Mouse (Mus musculus) ovary, adult 10 weeks (tissue): ENCODE data around the gene Gm2174. TPM values are rescaled to one million over a fixed set of nuclear protein-coding genes. Genes with fewer than 3 reads are reported as not detected.

Experiments used
- polyA plus RNA-seq: library from polyadenylated mRNA; stranded (reverse); fragments of 350-450 nt; fragmentation: Illumina TruSeq; extraction: RNeasy Lipid Tissue Mini Kit (QIAGEN cat#74804); gene quantifications from one replicate; pipeline ENCODE4 v1.2.3, GENCODE M21; 2014

The Gm2174 gene
- not detected for polyA plus RNA-seq

GRCm38 (mm10) chrX:56447524-56448015, at the start of gene Gm2174:
Gm2174 (plus strand) TSS chrX:56447965.

GRCm38 (mm10) chrX:56454671-56455371, 7.1 kb downstream of the Gm2174 start, which contains the start of gene Ints6l:
Ints6l (plus strand) TSS chrX:56454857.

Other genes with a start within 250 kb of the Gm2174 start
- gene Gm773, start 235.1 kb upstream of the Gm2174 start, polyA plus RNA-seq, result not detected
- gene Zfp449, start 101.6 kb upstream of the Gm2174 start, polyA plus RNA-seq, result 41.1 TPM
- 3.6 TPM for gene Smim10l2a, start 73.4 kb upstream of the Gm2174 start, polyA plus RNA-seq
- 65.3 TPM for gene Ints6l, start 6.9 kb downstream of the Gm2174 start, polyA plus RNA-seq
- gene Gm10477, start 76.8 kb downstream of the Gm2174 start, polyA plus RNA-seq, result not detected
- gene Gm648, start 101.6 kb downstream of the Gm2174 start, polyA plus RNA-seq, result not detected
- 126 TPM for gene Mmgt1, start 150.1 kb downstream of the Gm2174 start, polyA plus RNA-seq
- 53.0 TPM for gene Slc9a6, start 161.8 kb downstream of the Gm2174 start, polyA plus RNA-seq